Mouse (Mus musculus): ENCODE results near the gene Wbp4. TPM values are rescaled to one million over a fixed set of nuclear protein-coding genes. Genes with fewer than 3 reads are reported as not detected.
A peak's percentile ranks its signal among the peaks of the same experiment; 100 is the strongest.
"Not testable (repeated sequence)": the region's sequence is repeated elsewhere in the genome, so short reads cannot be mapped to it uniquely, and the experiment has no call there.

Wbp4 gene
- polyA plus RNA-seq, 1 experiment: 7.3 TPM

- 33% methylated on average over 3 of the region's 3 CpGs for WGBS
- Histone ChIP-seq H3K27me3 (ENCODE audit: control insufficient read depth, insufficient read depth, low read length) (no peaks in the 10 kb centered on the region), H3K4me3 (ENCODE audit: control insufficient read depth, insufficient read depth, low read length) (no peak overlapping the region), H3K36me3 (ENCODE audit: control insufficient read depth, insufficient read depth, low read length) (peaks cover 67% of the 10 kb centered on the region), H3K4me1 (replicated peaks; ENCODE audit: control insufficient read depth, insufficient read depth, low read length) (no peaks in the 10 kb centered on the region), H3K27ac (ENCODE audit: control insufficient read depth, insufficient read depth, low read length) (no peak overlapping the region)
- TF ChIP-seq CTCF (IDR thresholded peaks at IDR 0.05; ENCODE audit: borderline replicate concordance, control insufficient read depth, extremely low read depth, insufficient read depth, low read length, poor library complexity): no peak
- TF ChIP-seq POLR2A (IDR thresholded peaks at IDR 0.05; ENCODE audit: control insufficient read depth, extremely low read depth, insufficient read depth, low read length, poor library complexity): no peak
- DNase-seq: peak; percentile 38
Observed at GRCm38 (mm10) chr14:79467621-79468020, 13.7 kb downstream of the Wbp4 start.

DNA sequence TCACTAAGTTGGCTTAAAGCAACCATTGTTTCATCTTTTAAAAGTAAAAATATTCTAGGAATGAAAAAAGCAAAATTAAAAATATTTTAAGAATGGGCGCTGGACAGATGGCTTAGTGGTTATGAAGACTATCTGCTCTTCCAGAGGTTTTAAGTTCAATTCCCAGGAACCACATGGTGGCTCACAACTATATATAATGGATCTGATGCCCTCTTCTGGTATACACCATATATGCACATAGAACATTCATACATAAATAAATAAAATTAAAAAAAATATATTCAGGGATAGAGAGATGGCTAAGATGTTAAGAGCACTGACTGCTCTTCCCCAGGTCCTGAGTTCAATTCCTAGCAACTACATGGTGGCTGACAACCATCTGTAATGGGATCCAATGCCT, 15.7 kb downstream of the Wbp4 start:
- 100% methylated on average over 1 of the region's 1 CpGs for WGBS
- H3K36me3 ChIP-seq (ENCODE audit: control insufficient read depth, insufficient read depth, low read length): peaks cover 64% of the 10 kb centered on the region

GRCm38 (mm10) chr14:79460988-79461387, 20.3 kb downstream of the Wbp4 start:
- peaks cover 35% of the 10 kb centered on the region for H3K36me3 ChIP-seq (ENCODE audit: control insufficient read depth, insufficient read depth, low read length)
- 93% methylated on average over 4 of the region's 4 CpGs for WGBS

More for the DNA sequence above, 15.7 kb downstream of the Wbp4 start:
- no peak for TF ChIP-seq CTCF (IDR thresholded peaks at IDR 0.05; ENCODE audit: borderline replicate concordance, control insufficient read depth, extremely low read depth, insufficient read depth, low read length, poor library complexity)
- TF ChIP-seq POLR2A (IDR thresholded peaks at IDR 0.05; ENCODE audit: control insufficient read depth, extremely low read depth, insufficient read depth, low read length, poor library complexity): no peak
- no peak for DNase-seq
- no peak overlapping the region for H3K27ac ChIP-seq (ENCODE audit: control insufficient read depth, insufficient read depth, low read length)
- H3K4me1 ChIP-seq (replicated peaks; ENCODE audit: control insufficient read depth, insufficient read depth, low read length): no peaks in the 10 kb centered on the region
- H3K27me3 ChIP-seq (ENCODE audit: control insufficient read depth, insufficient read depth, low read length): no peaks in the 10 kb centered on the region
- H3K4me3 ChIP-seq (ENCODE audit: control insufficient read depth, insufficient read depth, low read length): no peak overlapping the region

GRCm38 (mm10) chr14:79460401-79460800, 20.9 kb downstream of the Wbp4 start:
- Histone ChIP-seq H3K27ac (ENCODE audit: control insufficient read depth, insufficient read depth, low read length) (no peak overlapping the region), H3K4me3 (ENCODE audit: control insufficient read depth, insufficient read depth, low read length) (no peak overlapping the region), H3K27me3 (ENCODE audit: control insufficient read depth, insufficient read depth, low read length) (no peaks in the 10 kb centered on the region), H3K4me1 (replicated peaks; ENCODE audit: control insufficient read depth, insufficient read depth, low read length) (no peaks in the 10 kb centered on the region), H3K36me3 (ENCODE audit: control insufficient read depth, insufficient read depth, low read length) (peaks cover 29% of the 10 kb centered on the region)
- WGBS: 92% methylated on average over 1 of the region's 1 CpGs
- DNase-seq: no peak
- TF ChIP-seq POLR2A (IDR thresholded peaks at IDR 0.05; ENCODE audit: control insufficient read depth, extremely low read depth, insufficient read depth, low read length, poor library complexity): no peak
- no peak for TF ChIP-seq CTCF (IDR thresholded peaks at IDR 0.05; ENCODE audit: borderline replicate concordance, control insufficient read depth, extremely low read depth, insufficient read depth, low read length, poor library complexity)

More at GRCm38 (mm10) chr14:79460988-79461387, 20.3 kb downstream of the Wbp4 start:
- Histone ChIP-seq H3K27ac (ENCODE audit: control insufficient read depth, insufficient read depth, low read length) (no peak overlapping the region), H3K27me3 (ENCODE audit: control insufficient read depth, insufficient read depth, low read length) (no peaks in the 10 kb centered on the region), H3K4me3 (ENCODE audit: control insufficient read depth, insufficient read depth, low read length) (no peak overlapping the region), H3K4me1 (replicated peaks; ENCODE audit: control insufficient read depth, insufficient read depth, low read length) (no peaks in the 10 kb centered on the region)
- TF ChIP-seq POLR2A (IDR thresholded peaks at IDR 0.05; ENCODE audit: control insufficient read depth, extremely low read depth, insufficient read depth, low read length, poor library complexity) (no peak), CTCF (IDR thresholded peaks at IDR 0.05; ENCODE audit: borderline replicate concordance, control insufficient read depth, extremely low read depth, insufficient read depth, low read length, poor library complexity) (no peak)
- DNase-seq: no peak

GRCm38 (mm10) chr14:79452591-79452934, 28.8 kb downstream of the Wbp4 start:
- not testable (repeated sequence) for H3K4me3 ChIP-seq (ENCODE audit: control insufficient read depth, insufficient read depth, low read length); H3K36me3 ChIP-seq (ENCODE audit: control insufficient read depth, insufficient read depth, low read length); H3K27ac ChIP-seq (ENCODE audit: control insufficient read depth, insufficient read depth, low read length); H3K27me3 ChIP-seq (ENCODE audit: control insufficient read depth, insufficient read depth, low read length); DNase-seq; H3K4me1 ChIP-seq (replicated peaks; ENCODE audit: control insufficient read depth, insufficient read depth, low read length)
- 95% methylated on average over 8 of the region's 10 CpGs for WGBS

DNA sequence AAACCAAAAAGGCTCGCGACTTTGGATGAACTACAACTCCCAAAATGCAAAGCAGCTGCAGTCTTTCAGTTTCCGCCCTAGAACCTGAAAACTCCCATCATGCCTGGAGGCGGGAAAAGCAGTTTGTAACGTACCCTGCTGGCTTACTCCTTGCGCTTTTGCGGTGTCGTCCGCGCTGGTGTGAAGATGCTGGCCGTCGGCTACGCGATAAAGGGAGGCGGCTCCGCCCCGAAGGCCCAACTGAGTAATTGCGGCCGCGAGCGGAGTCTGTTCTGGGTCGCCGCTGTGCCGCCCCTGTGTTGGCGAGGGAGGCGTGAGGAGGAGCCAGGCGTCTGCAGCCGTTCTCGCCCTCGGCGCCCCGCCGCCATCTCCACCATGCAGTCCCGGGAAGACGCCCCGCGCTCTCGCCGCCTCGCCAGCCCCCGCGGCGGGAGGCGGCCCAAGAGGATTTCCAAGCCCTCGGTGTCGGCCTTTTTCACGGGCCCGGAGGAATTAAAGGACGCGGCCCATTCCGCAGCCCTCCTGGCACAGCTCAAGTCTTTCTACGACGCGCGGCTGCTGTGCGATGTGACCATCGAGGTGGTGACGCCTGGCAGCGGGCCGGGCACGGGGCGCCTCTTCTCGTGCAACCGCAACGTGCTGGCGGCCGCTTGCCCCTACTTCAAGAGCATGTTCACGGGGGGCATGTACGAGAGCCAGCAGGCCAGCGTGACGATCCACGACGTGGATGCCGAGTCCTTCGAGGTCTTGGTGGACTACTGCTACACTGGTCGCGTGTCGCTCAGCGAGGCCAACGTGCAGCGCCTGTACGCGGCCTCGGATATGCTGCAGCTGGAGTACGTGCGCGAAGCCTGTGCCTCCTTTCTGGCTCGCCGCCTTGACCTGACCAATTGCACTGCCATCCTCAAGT, 29.4 kb downstream of the Wbp4 start, which contains the start of gene Kbtbd6:
Kbtbd6 (plus strand) TSS at position 155 of the 910 bp plus-strand sequence.
- WGBS: 27% methylated on average over 51 of the region's 89 CpGs

More for the DNA sequence above, 29.4 kb downstream of the Wbp4 start, which contains the start of gene Kbtbd6:
- H3K27ac ChIP-seq (ENCODE audit: control insufficient read depth, insufficient read depth, low read length); H3K27me3 ChIP-seq (ENCODE audit: control insufficient read depth, insufficient read depth, low read length); H3K4me1 ChIP-seq (replicated peaks; ENCODE audit: control insufficient read depth, insufficient read depth, low read length); H3K36me3 ChIP-seq (ENCODE audit: control insufficient read depth, insufficient read depth, low read length): not testable (repeated sequence)
- DNase-seq: peak; percentile 79
- H3K4me3 ChIP-seq (ENCODE audit: control insufficient read depth, insufficient read depth, low read length): peak within 1 kb of the TSS; percentile 68
- peak; percentile 41; the same call in 1 of the 2 replicates for TF ChIP-seq CTCF (IDR thresholded peaks at IDR 0.05; ENCODE audit: borderline replicate concordance, control insufficient read depth, extremely low read depth, insufficient read depth, low read length, poor library complexity)

All from thymus, adult 2 months (tissue).